ENCODE assay signal across 9 mouse cellular contexts in the genomic region with DNA sequence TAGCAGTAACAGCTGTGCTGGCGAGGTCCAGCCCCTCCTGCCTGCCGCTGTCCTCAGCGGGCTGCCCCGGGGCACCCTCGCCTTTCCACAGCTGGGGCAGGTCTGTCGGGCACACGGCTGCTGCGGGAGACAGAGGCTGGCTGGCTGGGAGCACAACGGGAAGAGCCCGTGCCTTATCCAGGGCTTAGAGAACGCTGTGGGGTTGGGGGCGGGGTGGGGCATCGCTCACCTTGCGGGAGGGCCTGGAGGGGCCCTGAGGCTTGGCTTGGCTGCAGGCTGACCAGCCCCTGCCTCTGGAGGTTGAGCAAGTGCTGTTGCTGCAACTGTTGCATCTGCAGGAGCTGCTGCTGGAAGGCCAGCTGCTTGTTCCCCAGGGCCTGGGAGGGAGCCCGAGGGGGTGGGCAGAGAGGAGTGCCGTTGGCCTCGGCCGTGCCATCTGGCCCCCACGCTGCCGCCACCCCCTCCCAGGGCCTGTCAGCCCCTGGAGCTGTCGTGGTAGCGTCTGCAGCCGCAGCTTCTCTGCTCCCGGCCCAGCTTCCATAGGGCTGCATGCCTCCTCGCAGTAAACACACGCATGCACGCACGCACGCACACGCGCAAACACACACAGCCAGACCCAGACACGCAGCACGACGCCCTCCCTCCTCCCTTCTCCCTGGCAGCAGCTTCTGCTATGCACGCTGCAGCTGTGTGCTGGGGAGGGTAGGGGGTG. TPM values are rescaled to one million over a fixed set of nuclear protein-coding genes. Genes with fewer than 3 reads are reported as not detected.
A peak's percentile ranks its signal among the peaks of the same experiment; 100 is the strongest.
DNase-seq lines count a peak whose midpoint lies in the region; ATAC-seq lines count a peak whose summit lies in the region.
"Had no signal": no experiment of that assay in that cellular context is flagged by ENCODE, and none has a peak within 500 bp of the region (broad histone marks: within the 10 kb centered on the region; RNA-seq: fewer than 3 reads in every experiment).

No protein-coding gene starts in this region.

- 17% methylated on average over 35 of the region's 35 CpGs for WGBS in heart, embryonic 11.5 days (ENCODE audit: insufficient replicate concordance)
- WGBS in heart, embryonic 16.5 days: 28% methylated on average over 35 of the region's 35 CpGs

- H3K36me3 ChIP-seq in heart, embryonic 11.5 days (ENCODE audit: control insufficient read depth, insufficient read depth, low read length): peaks cover 16% of the 10 kb centered on the region
- H3K36me3 ChIP-seq in heart, embryonic 16.5 days (ENCODE audit: control insufficient read depth, insufficient read depth): peaks cover 9% of the 10 kb centered on the region; the same call in 1 of the 2 replicates

- H3K4me2 ChIP-seq in heart, embryonic 11.5 days: peak overlapping the region; percentile 58
- peak overlapping the region; percentile 55 for H3K4me2 ChIP-seq in heart, embryonic 16.5 days (ENCODE audit: low read depth, low read length)

- intact Hi-C loops in left cerebral cortex, postnatal 14 days (cut with DNase I): loop anchor here (5.0 kb wide), 1 partner anchor 44 kb away; a partner anchor contains a TSS

- DNase-seq in heart, postnatal 4 days: no peak
- DNase-seq in embryo, embryonic 9.5 days (ENCODE audit: extremely low spot score): peak; percentile 56
- DNase-seq in left cerebral cortex, postnatal 14 days (ENCODE audit: low spot score in 2 of 2): peak; percentile 75 to 89
- peak; percentile 58 for DNase-seq in neural tube, embryonic 10.5 days (ENCODE audit: extremely low spot score, low spot score)
- no peak for DNase-seq in urinary bladder, postnatal 36 days (ENCODE audit: low spot score in 2 of 2)
- DNase-seq in kidney, adult 18-20 months: no peak

- 0 out of 2 replicates have a peak, but pooled peaks have one; percentile 6 for ATAC-seq in heart, embryonic 11.5 days (replicated peaks; ENCODE audit: insufficient number of reproducible peaks, low FRiP score, low TSS enrichment)
- peak; percentile 14; the same call in 1 of the 2 replicates for ATAC-seq in heart, embryonic 16.5 days (replicated peaks; ENCODE audit: extremely low read depth, insufficient read depth, low FRiP score)

- H3K9ac ChIP-seq in heart, embryonic 11.5 days (ENCODE audit: low read depth, low read length): peak overlapping the region; percentile 60
- peak overlapping the region; percentile 55 for H3K9ac ChIP-seq in heart, embryonic 16.5 days (ENCODE audit: low read length)

- H3K4me1 ChIP-seq in heart, embryonic 11.5 days (ENCODE audit: control insufficient read depth, insufficient read depth, low read length): peaks cover 50% of the 10 kb centered on the region
- H3K4me1 ChIP-seq in heart, embryonic 16.5 days (ENCODE audit: control insufficient read depth, insufficient read depth, low read length): peaks cover 28% of the 10 kb centered on the region

- H3K4me3 ChIP-seq in heart, embryonic 11.5 days (ENCODE audit: low read depth, low read length): peak overlapping the region; percentile 19; the same call in 1 of the 2 replicates
- peak overlapping the region; percentile 26 for H3K4me3 ChIP-seq in heart, embryonic 16.5 days (ENCODE audit: low read length)

- no peaks in the 10 kb centered on the region for H3K27me3 ChIP-seq in heart, embryonic 11.5 days (ENCODE audit: control insufficient read depth, insufficient read depth, low read length)
- H3K27me3 ChIP-seq in heart, embryonic 16.5 days (ENCODE audit: control insufficient read depth, insufficient read depth, low read length): no peaks in the 10 kb centered on the region; the same call in 1 of the 2 replicates
- H3K27me3 ChIP-seq: CH12.LX had no signal

- H3K27ac ChIP-seq in heart, embryonic 11.5 days (ENCODE audit: low read depth, low read length): peak overlapping the region; percentile 15; the same call in 1 of the 2 replicates
- H3K27ac ChIP-seq in heart, embryonic 16.5 days (ENCODE audit: low read length): no peak overlapping the region; the same call in 1 of the 2 replicates

- H3K9me3 ChIP-seq in heart, embryonic 11.5 days (replicated peaks; ENCODE audit: control insufficient read depth, low read length): no peaks in the 10 kb centered on the region
- H3K9me3 ChIP-seq in heart, embryonic 16.5 days (replicated peaks; ENCODE audit: control insufficient read depth, low read length): no peaks in the 10 kb centered on the region

RNA-seq across cellular contexts. Expression of a gene that starts 44.0 kb away (rescaled TPM):
- polyA plus RNA-seq in heart, embryonic 11.5 days (2014; fragmentation: Nextera tagmentation; extraction: Ambion mirVana): 28.2 and 34.6 TPM in 2 replicates
- total RNA-seq in heart, postnatal 4 days (2021): 10 to 100 TPM; 16.4 to 20.2 TPM
- 9.7 and 10.7 TPM in 2 replicates for polyA plus RNA-seq in heart, embryonic 16.5 days (2015; fragmentation: Nextera tagmentation; extraction: Ambion mirVana)
- 1 to 10 TPM in 1 of 2 experiments, under 1 TPM in 1; 0.77 to 1.6 TPM for total RNA-seq in left cerebral cortex, postnatal 14 days (2021)

RNA-seq across cellular contexts. Expression of a gene that starts 45.9 kb away (rescaled TPM):
- 15.6 and 21.1 TPM in 2 replicates for polyA plus RNA-seq in heart, embryonic 11.5 days (2014; fragmentation: Nextera tagmentation; extraction: Ambion mirVana)
- total RNA-seq in heart, postnatal 4 days (2021): 10 to 100 TPM; 18.1 to 19.6 TPM
- polyA plus RNA-seq in heart, embryonic 16.5 days (2015; fragmentation: Nextera tagmentation; extraction: Ambion mirVana): 6.5 and 6.6 TPM in 2 replicates
- total RNA-seq in left cerebral cortex, postnatal 14 days (2021): 10 to 100 TPM; 43.1 to 55.1 TPM

Comparison
In these comparisons a context has a peak if more than half of its experiments do, and no peak if none do; other contexts are left out.
1. DNase-seq: peak in embryo, embryonic 9.5 days (single experiment), left cerebral cortex, postnatal 14 days (2 of 2) and neural tube, embryonic 10.5 days (single experiment); none in heart, postnatal 4 days (single experiment), urinary bladder, postnatal 36 days (0 of 2) and kidney, adult 18-20 months (single experiment).
2. RNA of a gene that starts 44.0 kb away (total RNA-seq): 16.4 to 20.2 TPM in heart, postnatal 4 days; 0.77 to 1.6 TPM in left cerebral cortex, postnatal 14 days; every median in the first group is over 4 times any median in the second.